Mouse (Mus musculus) hindbrain, embryonic 10.5 days (tissue): ENCODE measurements around the gene Rpn1. TPM values are rescaled to one million over a fixed set of nuclear protein-coding genes. Genes with fewer than 3 reads are reported as not detected.

ENCODE experiments used
- DNase-seq: peaks from one replicate; pipeline ENCODE4 v3.0.0-alpha.2; 2017; ENCODE audit warnings: low spot score
- H3K27ac ChIP-seq: fragments of 300-500 bp; sonication (generic); 2 replicates; pipeline ENCODE4 v1.5.1; 2016; ENCODE audit warnings: mild to moderate bottlenecking, moderate library complexity
- H3K27me3 ChIP-seq: fragments of 300-500 bp; sonication (generic); 2 replicates; pipeline ENCODE4 v1.6.1; 2016; ENCODE audit warnings: mild to moderate bottlenecking; ENCODE audit not compliant: poor library complexity, insufficient read depth, severe bottlenecking
- H3K36me3 ChIP-seq: fragments of 300-500 bp; sonication (generic); 2 replicates; pipeline ENCODE4 v1.6.1; 2016; ENCODE audit warnings: mild to moderate bottlenecking, moderate library complexity
- H3K4me1 ChIP-seq: fragments of 300-500 bp; sonication (generic); replicated peaks from 2 replicates; pipeline ENCODE4 v1.6.1; 2016; ENCODE audit warnings: mild to moderate bottlenecking
- H3K4me3 ChIP-seq: fragments of 300-500 bp; sonication (generic); 2 replicates; pipeline ENCODE4 v1.5.1; 2016; ENCODE audit warnings: mild to moderate bottlenecking, moderate library complexity
- H3K9me3 ChIP-seq: fragments of 300-500 bp; sonication (generic); 2 replicates; pipeline ENCODE4 v1.6.1; 2016; ENCODE audit warnings: mild to moderate bottlenecking, moderate library complexity
- WGBS: fragments of 180-500 bp; shearing (Covaris S2); methylation state at CpG from one replicate; pipeline ENCODE4 v1.1.7; 2016; 5-methylcytosine and 5-hydroxymethylcytosine counted together
- polyA plus RNA-seq: library from polyadenylated mRNA; unstranded; fragments of >200 nt; fragmentation: Nextera tagmentation; extraction: Ambion mirVana; gene quantifications from 2 replicates; pipeline ENCODE4 v1.2.1, GENCODE M21; 2016

The Rpn1 gene
- polyA plus RNA-seq: 277 and 300 TPM in 2 replicates

- peak; percentile 98 for DNase-seq
- Histone ChIP-seq H3K27me3 (peaks cover 16% of the 10 kb centered on the region), H3K27ac (peak within 1 kb of the TSS; percentile 94), H3K9me3 (no peaks in the 10 kb centered on the region), H3K4me3 (peak within 1 kb of the TSS; percentile 92), H3K4me1 (peaks cover 29% of the 10 kb centered on the region), H3K36me3 (peaks cover 22% of the 10 kb centered on the region)
- under 1% methylated on average over 71 of the region's 71 CpGs for WGBS
Measured at GRCm38 (mm10) chr6:88084278-88085151, at the start of gene Rpn1. Rpn1 (plus strand) TSS chr6:88084482.

DNA sequence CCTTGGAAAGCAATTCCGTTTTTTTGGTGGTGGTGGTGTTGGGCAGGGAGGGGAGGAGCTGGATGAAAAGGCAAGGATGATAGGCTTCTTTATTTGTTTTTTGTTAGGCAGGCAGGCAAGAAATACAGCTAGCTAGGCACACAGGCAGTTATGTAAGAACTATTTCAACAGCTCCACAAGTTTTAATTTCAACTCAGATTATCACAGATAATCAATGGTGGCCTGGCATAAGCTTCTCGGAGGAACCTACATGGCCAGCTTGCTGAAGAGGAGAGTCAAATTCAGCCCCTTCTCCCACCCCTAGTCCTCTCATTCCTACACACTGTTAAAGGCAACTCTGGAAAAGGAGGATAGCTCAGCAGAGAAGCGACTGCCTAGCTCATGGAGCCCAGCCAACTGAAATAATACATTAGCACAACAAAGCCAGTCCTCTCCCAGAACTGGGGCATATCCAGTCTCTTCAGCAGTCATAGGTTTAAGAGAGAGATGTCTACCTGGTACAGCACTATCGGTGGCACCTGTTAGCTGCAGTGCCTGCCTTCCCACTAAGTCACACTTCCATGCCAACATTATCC lies 46.7 kb upstream of the Rpn1 start:
- DNase-seq: no peak
- H3K4me1 ChIP-seq: 0 out of 2 replicates have a peak, but pooled peaks cover 2% of the 10 kb centered on the region
- peaks cover 50% of the 10 kb centered on the region for H3K36me3 ChIP-seq

DNA sequence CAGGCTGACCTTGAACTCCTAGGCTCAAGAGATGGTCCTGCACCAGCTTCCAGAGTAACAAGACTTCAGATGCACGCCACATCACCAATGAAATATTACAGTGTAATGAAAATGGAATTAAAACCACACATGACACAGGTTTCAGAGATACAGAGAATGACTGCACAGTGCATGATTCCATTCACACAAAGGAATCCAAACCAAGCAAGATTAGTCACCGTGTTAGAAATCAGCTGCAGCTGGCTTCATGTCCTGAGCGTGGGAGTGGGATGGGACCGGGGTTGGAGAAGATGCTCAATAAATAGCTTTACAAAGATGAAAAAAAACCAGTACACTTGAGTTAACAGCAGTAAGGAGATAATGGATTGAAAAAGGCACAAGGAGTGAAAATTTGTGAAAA lies 44.9 kb upstream of the Rpn1 start:
- Histone ChIP-seq H3K4me3 (no peak overlapping the region), H3K36me3 (peaks cover 48% of the 10 kb centered on the region), H3K9me3 (no peaks in the 10 kb centered on the region), H3K27ac (no peak overlapping the region), H3K27me3 (no peaks in the 10 kb centered on the region), H3K4me1 (peaks cover 20% of the 10 kb centered on the region)
- DNase-seq: no peak
- 94% methylated on average over 4 of the region's 4 CpGs for WGBS

More for the DNA sequence above, 46.7 kb upstream of the Rpn1 start:
- H3K27ac ChIP-seq: no peak overlapping the region
- no peaks in the 10 kb centered on the region for H3K9me3 ChIP-seq
- WGBS: 93% methylated on average over 4 of the region's 4 CpGs
- no peak overlapping the region for H3K4me3 ChIP-seq
- H3K27me3 ChIP-seq: no peaks in the 10 kb centered on the region

DNA sequence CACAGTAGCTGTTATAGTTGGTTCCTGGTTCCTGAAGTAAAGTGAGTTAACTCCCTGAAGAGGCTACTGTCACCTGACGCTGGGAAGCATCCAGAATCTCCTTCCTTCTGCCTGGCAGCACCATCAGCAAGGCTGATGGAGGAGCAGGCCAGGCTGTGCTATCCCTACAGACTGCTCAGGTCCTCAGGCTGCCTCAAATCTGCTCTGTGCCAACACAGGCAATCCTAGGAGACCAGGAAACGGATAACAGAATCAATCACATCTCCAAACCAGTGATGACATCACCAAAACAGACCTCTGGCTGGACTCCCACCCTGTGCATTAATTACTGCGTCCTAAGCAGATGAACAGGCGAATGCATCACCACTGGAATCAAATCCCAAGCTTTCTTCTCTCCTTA lies 43.1 kb upstream of the Rpn1 start:
- Histone ChIP-seq H3K27me3 (no peaks in the 10 kb centered on the region), H3K27ac (no peak overlapping the region), H3K9me3 (no peaks in the 10 kb centered on the region), H3K4me1 (peaks cover 25% of the 10 kb centered on the region), H3K4me3 (no peak overlapping the region), H3K36me3 (peaks cover 32% of the 10 kb centered on the region)
- WGBS: 83% methylated on average over 4 of the region's 4 CpGs
- DNase-seq: no peak

DNA sequence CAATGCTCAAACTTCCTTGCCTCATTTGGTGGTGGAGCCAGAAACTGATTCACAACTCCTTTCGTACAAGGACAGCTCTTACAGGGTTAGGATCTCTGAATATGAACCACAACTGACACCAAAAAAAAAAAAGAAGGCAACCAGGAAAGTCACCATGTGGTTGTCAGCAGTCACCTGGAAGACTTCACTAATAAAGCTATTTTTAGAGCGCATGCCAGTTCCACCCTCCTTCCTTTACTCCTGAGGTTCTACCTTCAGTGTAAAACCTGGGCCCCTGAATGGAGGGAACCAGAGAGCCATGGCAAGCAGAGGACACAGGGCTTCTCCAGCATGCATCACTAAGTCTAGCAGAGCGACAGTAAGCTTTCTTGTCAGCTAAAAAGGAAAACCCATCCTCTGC lies 41.9 kb upstream of the Rpn1 start:
- 94% methylated on average over 3 of the region's 3 CpGs for WGBS
- Histone ChIP-seq H3K27ac (no peak overlapping the region), H3K4me3 (no peak overlapping the region), H3K27me3 (peaks cover 9% of the 10 kb centered on the region; the same call in 1 of the 2 replicates), H3K36me3 (peaks cover 25% of the 10 kb centered on the region), H3K9me3 (no peaks in the 10 kb centered on the region), H3K4me1 (peaks cover 25% of the 10 kb centered on the region)
- no peak for DNase-seq

DNA sequence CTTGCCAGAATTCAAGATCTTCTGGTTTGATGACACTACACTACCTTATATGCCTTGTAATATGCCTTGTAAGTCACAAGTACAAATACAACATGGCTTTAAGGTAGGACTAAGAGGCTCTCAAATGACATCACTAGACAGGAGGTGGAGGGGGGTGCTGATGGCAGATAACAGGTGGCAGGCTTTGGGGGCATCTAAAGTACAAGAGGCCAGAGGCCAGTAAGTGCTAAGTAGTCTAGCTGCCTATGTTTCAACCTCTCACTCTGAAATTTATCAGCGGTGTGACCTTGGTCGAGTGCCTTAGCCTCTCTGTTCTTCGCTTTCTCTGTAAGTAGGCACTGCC lies 40.1 kb upstream of the Rpn1 start:
- H3K36me3 ChIP-seq: peaks cover 7% of the 10 kb centered on the region
- H3K4me3 ChIP-seq: peak overlapping the region; percentile 96
- H3K4me1 ChIP-seq: peaks cover 25% of the 10 kb centered on the region
- H3K27ac ChIP-seq: peak overlapping the region; percentile 95
- no peak for DNase-seq
- 6% methylated on average over 3 of the region's 3 CpGs for WGBS
- no peaks in the 10 kb centered on the region for H3K9me3 ChIP-seq
- peaks cover 23% of the 10 kb centered on the region for H3K27me3 ChIP-seq

- WGBS: 1% methylated on average over 74 of the region's 82 CpGs
Measured at GRCm38 (mm10) chr6:88044577-88045405, 39.5 kb upstream of the Rpn1 start, which contains the start of gene Rab7. Rab7 (minus strand) TSS chr6:88045270.

GRCm38 (mm10) chr6:88045406-88045766 lies 38.9 kb upstream of the Rpn1 start:
- Histone ChIP-seq H3K9me3 (no peaks in the 10 kb centered on the region), H3K4me1 (peaks cover 25% of the 10 kb centered on the region), H3K36me3 (no peaks in the 10 kb centered on the region), H3K27ac (peak overlapping the region; percentile 95), H3K4me3 (peak overlapping the region; percentile 96), H3K27me3 (peaks cover 23% of the 10 kb centered on the region)
- no peak for DNase-seq
- WGBS: 34% methylated on average over 3 of the region's 3 CpGs

More at GRCm38 (mm10) chr6:88044577-88045405, 39.5 kb upstream of the Rpn1 start, which contains the start of gene Rab7:
- H3K4me3 ChIP-seq: peak within 1 kb of the TSS; percentile 96
- no peaks in the 10 kb centered on the region for H3K9me3 ChIP-seq
- peaks cover 25% of the 10 kb centered on the region for H3K4me1 ChIP-seq
- peaks cover 23% of the 10 kb centered on the region for H3K27me3 ChIP-seq
- H3K36me3 ChIP-seq: peaks cover 2% of the 10 kb centered on the region
- DNase-seq: peak; percentile 95
- peak within 1 kb of the TSS; percentile 95 for H3K27ac ChIP-seq

- Histone ChIP-seq H3K4me3 (no peak overlapping the region), H3K27me3 (peaks cover 23% of the 10 kb centered on the region), H3K9me3 (no peaks in the 10 kb centered on the region), H3K27ac (no peak overlapping the region), H3K4me1 (peaks cover 21% of the 10 kb centered on the region), H3K36me3 (no peaks in the 10 kb centered on the region)
- DNase-seq: no peak
- WGBS: 81% methylated on average over 5 of the region's 5 CpGs
Measured at GRCm38 (mm10) chr6:88047853-88048252, 36.4 kb upstream of the Rpn1 start.

GRCm38 (mm10) chr6:88049008-88049407 lies 35.3 kb upstream of the Rpn1 start:
- no peaks in the 10 kb centered on the region for H3K36me3 ChIP-seq
- peaks cover 23% of the 10 kb centered on the region for H3K27me3 ChIP-seq
- H3K9me3 ChIP-seq: no peaks in the 10 kb centered on the region
- DNase-seq: no peak
- WGBS: 81% methylated on average over 6 of the region's 6 CpGs
- no peak overlapping the region for H3K27ac ChIP-seq
- peaks cover 10% of the 10 kb centered on the region for H3K4me1 ChIP-seq
- H3K4me3 ChIP-seq: no peak overlapping the region

DNA sequence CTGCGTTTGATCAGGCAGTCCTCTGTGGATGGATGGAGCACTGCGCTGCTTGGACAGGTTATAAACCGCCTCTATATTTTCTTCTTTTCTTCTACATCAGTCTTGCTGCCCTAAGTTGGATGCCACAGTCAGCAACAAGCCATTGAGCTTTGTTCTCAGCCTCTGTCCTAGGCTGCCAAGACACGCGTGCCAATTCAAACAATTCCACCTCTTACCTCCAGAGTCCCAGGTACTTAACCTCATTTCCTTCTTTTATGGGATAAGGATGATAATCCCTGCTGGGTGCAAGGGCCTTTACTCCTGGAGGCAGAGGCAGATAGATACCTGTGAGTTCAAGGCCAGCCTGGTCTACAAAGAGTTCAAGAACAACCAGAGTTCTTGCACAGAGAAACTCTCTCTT lies 33.1 kb upstream of the Rpn1 start:
- 87% methylated on average over 5 of the region's 5 CpGs for WGBS
- H3K9me3 ChIP-seq: no peaks in the 10 kb centered on the region
- H3K4me3 ChIP-seq: no peak overlapping the region
- H3K4me1 ChIP-seq: no peaks in the 10 kb centered on the region
- peaks cover 23% of the 10 kb centered on the region for H3K27me3 ChIP-seq
- H3K27ac ChIP-seq: no peak overlapping the region
- DNase-seq: no peak
- no peaks in the 10 kb centered on the region for H3K36me3 ChIP-seq

DNA sequence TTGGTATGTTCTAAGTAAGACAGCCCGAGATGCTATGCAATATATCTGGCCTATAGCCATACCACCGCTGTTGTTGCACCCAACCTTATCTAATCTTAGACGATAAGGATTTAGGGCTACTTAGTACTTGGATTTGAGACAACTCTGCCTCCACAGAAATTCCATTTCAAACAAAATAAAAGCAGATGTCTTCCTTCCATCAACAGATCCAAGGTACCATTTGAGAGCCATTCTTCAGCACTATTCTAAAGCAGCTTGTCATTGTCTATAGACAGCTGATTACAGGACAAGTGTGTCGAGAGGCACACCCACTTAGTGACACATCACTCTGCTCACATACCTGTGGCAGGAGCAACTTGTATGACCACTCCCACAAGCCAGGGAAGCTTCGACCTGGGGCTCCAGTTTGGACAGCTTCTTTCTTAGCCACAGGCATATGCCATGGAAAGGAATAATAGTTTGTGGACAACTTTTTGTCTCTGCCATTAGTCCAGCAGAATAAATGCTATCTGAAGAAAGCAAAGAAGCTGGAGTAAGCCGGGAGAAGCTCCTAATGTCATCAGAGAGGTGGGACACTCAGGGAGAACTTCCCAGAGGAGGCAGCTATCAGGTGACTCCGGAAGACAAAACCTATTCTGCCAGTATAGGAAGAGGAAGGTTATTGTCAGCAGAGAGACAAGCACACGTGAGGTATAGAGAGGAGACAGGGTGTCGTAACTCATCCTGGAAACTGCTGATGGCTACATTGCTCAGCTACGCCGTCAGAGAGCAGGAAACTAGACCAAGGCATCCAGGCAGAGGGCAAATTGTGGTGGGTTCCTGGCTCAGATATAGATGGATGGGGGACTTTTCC lies 30.8 kb upstream of the Rpn1 start:
- H3K27me3 ChIP-seq: peaks cover 6% of the 10 kb centered on the region
- 74% methylated on average over 11 of the region's 11 CpGs for WGBS

More for the DNA sequence above, 30.8 kb upstream of the Rpn1 start:
- Histone ChIP-seq H3K4me3 (no peak overlapping the region), H3K27ac (no peak overlapping the region), H3K9me3 (no peaks in the 10 kb centered on the region), H3K4me1 (no peaks in the 10 kb centered on the region), H3K36me3 (no peaks in the 10 kb centered on the region)
- DNase-seq: no peak
